Mouse (Mus musculus) adrenal gland, postnatal 25 days (tissue): Measurements from ENCODE around the gene Commd7. TPM values are rescaled to one million over a fixed set of nuclear protein-coding genes. Genes with fewer than 3 reads are reported as not detected.

Source experiments
- DNase-seq: peaks from one replicate; pipeline ENCODE4 v3.0.0; 2021; ENCODE audit warnings: mixed read lengths
- total RNA-seq: library from RNA; stranded (reverse); gene quantifications from 2 replicates; pipeline ENCODE4 v1.2.3, GENCODE M21; 2021

Gene Commd7
- total RNA-seq, 1 experiment from 2014 or later = 44.0 TPM

DNA sequence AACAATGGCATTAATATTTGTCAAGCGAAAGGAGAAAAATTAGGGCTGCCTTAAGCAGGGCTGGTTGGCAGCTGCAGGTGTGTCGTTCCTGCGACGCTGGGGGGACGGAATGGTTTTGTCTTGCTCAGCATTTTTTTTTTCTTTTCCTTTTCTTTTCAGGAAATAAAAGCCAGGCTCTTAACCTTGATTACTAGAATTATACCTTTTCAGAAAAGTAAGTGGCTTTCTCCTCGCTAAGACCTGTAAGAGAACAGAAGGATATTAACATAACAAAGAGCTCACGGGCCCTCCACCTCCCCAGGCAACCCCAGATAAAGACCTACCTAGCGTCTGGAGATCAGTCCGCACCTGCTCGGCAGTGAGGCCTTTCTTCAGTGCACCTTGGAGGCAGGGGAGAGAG is 10.1 kb downstream of the Commd7 start:
- DNase-seq = no peak

DNA sequence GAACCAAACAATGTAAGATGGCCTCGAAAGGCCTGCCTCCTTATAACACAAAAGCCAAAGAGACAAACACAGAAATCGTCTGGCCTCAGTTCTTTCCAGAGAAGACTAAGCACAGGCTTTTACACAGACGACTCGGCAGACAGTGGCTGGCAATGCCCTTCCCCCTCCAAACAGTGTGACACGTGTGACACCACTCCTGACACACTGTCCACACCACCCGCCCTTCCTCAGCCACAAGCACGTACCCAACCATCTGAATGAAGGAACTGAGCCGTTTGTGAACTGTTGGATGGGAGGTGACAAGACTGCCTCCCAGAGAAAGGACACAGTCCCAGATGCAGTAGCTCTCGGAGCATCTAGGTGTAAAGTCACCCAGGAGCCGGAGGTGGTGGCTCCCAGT is 13.7 kb downstream of the Commd7 start:
- DNase-seq = no peak

DNA sequence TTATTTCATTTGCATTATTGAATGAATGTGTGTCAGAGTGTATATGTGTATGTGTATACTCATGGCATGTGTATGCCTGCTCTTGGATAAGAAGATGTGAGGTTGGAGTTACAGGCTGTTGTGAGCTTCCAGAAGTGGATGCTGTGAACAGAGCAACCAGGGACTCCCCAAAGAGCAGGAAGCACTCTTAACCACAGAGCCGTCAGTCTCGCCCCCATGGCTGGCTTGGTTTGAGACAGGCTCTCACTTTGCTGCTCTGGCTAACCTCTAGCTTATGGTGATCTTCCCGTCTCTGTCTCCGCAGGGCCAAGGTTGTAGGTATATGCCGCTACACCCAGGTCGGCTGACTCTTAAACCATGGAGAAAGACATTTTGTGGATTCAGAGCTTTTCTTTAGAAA is 14.1 kb downstream of the Commd7 start:
- DNase-seq = no peak

GRCm38 (mm10) chr2:153616893-153617292 is 15.7 kb downstream of the Commd7 start:
- DNase-seq = no peak

GRCm38 (mm10) chr2:153612594-153613281 is 19.8 kb downstream of the Commd7 start:
- DNase-seq = no peak

DNA sequence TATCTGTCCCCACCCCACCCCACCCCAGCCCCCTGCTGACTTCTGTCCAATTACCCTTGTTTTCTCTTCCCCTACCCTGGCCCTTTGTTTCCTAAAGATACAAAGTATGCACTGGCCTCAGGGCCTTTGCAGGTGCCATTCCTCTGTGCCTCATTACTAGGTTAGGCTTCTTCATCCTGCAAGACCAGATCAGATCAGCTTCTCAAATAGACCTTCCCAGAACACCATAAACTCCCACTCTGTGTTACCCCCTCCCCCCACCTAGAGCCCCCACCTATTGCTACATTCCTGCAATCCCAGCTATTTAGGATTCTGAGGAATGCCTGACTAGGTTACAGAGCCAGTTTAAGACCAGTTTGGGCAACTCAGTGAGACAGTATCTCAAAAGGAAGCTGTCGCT is 20.8 kb downstream of the Commd7 start:
- DNase-seq = no peak

DNA sequence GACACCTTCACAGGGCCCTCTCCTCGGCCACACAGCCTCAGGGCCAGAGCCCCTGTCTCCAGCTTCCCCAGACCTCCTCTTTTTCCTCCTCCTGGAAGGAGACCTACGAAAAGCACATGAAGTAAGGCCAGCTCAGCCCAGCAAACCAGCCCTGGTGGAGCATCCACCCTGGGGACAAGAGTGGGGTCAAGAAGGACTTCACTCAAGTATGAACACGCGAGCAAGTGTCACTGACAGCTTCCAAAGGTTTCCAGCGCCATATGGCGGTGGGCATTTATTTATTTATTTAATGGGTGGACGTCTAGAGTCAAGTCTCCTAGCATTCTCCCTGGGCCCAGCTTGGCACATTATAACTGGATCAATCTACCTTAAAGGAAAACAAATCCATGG is 21.3 kb downstream of the Commd7 start:
- DNase-seq = no peak

DNA sequence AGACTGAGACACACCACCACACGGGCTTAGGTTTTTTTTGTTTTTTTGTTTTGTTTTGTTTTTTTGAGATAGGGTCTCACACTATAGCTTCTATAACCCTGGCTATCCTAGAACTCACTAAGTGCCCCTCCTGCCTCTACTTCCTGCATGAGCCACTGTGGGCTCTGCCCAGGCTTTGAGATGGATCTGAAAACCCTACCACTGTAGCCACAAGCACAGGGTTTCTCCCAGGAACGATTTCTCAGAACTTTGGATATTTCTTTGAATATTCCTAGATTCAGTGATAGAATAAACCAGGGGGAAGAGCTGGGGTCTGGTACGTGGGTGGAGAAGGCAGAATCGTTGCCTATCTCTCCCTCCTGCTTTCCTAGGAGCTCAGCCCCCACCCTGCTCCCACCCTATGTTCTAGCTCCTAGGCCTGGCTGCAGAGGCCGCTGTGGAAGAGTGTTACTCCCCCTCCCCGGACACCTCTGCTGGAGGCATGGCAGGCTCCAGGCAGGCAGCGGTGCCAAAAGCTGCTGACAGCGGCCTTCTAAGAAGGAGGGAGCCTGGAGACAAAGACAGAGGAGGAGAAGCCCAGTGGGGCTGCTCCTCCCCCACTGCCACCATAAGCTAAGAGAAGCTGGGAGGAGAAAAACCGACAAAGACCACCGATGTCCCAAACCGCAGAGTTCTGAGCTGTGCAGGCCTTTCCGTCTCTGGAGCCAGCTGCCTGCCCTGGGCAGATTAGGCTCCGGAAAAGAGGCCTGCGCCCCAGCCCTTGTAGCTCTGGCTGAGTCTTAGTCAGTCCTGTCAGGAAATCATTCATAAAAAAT is 21.9 kb downstream of the Commd7 start:
- peak; percentile 46 for DNase-seq

DNA sequence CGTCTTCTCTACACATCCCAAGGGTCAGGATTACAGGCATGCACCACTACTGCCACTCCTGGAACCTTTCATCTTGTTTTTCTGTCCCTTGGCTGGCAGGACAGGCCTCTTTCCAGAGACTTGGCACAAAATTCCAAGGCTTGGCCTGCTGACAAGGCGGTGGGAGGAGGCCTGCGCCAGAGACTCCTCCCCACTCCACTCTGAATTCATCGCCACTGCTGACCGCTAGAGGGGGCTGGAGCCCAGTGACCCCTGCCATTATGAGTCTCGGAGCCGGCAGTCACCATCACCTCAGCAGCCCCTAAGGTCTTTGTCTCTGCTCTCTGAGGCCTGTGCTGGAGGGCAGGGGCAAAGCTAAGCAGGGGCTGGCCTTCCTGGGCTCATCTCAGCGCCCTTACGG is 23.0 kb downstream of the Commd7 start:
- DNase-seq = peak; percentile 95

- DNase-seq = peak; percentile 67
Measured at GRCm38 (mm10) chr2:153609058-153609457, 23.5 kb downstream of the Commd7 start.

DNA sequence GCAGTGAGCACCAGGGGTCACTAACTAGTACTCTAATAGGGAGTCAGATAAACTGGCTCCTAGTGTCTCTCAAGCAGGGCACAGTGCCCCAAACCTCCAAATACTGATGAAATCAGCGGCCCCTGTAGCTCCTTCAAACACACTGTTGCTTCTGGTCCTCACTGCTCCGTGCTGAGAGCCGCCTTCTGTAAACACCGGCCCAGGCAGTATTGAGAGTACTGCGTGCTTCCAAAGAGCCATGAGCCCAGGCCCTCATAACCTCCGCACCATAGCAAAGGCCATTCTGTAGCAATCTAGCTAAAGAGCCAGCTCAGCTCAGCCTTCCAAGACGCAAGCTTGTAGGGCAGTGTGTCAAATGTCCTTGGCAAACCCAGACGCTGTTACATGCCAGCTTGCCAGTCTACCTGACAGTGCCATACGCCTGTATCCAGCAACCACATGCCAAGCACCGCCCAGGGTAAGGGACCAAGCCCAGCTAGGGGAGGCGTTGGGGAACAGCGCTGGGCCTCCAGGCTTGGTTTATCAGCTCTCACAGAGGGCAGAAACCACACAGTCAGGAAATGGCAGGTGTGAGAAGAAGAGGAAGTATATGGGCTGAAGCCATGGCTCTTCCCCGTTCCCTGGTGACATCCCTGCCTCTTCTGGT is 24.6 kb downstream of the Commd7 start:
- DNase-seq = peak; percentile 62

GRCm38 (mm10) chr2:153606421-153606820 is 26.2 kb downstream of the Commd7 start:
- DNase-seq = peak; percentile 40

DNA sequence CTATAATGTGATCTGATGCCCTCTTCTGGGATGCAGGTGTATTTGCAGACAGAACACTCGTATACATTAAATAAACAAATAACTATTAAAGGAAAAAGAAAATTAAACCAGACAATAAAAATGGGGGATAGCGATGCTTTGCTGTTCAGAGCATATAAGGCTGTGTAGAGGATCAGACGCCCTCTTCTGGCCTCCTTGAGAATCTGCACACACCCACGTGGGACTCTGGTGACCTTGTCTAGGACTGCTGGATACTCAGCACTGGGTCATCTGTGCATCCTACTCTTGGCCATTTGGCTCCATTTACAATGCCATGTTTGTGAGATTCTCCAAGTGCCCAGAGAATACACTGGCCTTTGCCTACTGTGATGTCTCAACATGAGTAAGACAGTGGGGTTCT is 28.9 kb downstream of the Commd7 start:
- DNase-seq = no peak

- peak; percentile 70 for DNase-seq
Measured at GRCm38 (mm10) chr2:153600667-153601648, 31.6 kb downstream of the Commd7 start.

DNA sequence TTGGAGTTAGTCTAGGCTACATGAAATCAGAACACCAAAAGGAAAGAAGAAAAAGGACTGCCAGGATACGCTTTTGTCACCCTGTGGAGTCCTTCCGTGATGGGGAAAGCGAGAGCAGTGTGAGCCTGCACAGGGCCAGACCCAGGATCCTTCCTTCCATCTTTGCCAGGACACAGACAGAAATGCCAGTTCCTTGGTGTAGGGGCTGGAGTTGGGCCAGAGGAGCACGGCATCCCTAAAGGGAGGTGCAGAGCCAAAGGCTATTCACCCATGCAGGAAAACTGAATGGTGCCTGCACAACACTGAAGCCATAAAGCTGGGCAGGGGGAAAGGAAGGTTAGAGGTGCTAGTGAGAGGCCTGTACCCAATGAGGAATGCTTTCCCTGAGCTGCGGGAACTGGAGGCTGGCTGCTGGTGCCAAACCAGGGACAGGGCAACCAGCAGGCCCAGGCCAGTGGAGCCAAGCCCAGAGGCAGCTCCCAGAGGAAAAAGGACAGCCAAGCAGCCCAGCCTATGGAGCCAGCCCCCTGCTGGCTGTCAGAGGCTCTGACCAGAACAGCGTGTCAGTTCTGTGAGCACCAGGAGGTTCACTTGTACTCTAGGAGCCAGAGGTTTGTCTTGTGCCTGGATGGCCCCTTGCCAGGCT is 32.4 kb downstream of the Commd7 start:
- peak; percentile 65 for DNase-seq

DNA sequence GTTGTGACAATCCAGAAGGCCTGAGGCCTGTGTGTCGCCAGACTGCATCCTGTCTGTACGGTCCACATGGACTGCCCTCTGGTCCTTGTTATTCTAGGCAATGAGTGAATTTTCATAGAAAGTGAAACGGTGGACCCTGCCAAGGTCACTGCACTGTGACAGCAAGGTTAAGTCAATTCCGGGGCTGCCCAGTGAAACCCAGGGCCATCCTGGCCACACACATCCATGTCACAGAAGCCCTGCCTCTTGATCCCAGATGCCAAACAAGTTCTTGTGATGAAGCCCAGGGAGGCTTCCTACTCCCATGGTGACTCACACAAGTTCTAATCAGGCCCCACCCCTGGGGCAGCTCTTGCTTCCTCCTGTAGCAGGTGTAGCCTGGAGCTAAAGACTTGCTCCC is 35.0 kb downstream of the Commd7 start:
- DNase-seq = peak; percentile 20

DNA sequence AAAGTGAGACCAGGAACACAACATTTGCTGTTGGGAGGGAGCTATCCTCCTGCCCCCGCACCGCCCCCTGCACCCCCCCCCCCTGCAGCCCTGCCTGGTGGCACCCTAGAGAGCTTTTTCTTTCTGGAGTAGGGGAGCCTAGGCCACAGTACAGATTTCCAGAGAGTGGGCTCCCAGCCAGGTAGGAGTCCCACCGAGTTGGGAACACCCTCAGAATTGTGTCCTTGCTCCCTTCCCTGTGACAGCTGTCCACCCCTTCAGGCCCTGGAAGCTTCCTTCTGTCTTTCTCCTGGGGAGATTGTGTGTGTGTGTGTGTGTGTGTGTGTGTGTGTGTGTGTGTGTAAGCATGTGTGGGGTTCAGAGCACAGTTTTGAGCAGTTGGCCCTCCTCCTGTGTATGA is 35.6 kb downstream of the Commd7 start:
- no peak for DNase-seq

GRCm38 (mm10) chr2:153594998-153595397 is 37.6 kb downstream of the Commd7 start:
- no peak for DNase-seq

GRCm38 (mm10) chr2:153593186-153593585 is 39.4 kb downstream of the Commd7 start:
- no peak for DNase-seq

- no peak for DNase-seq
Measured at GRCm38 (mm10) chr2:153592056-153593014, 40.2 kb downstream of the Commd7 start.
